Mouse (Mus musculus) limb, embryonic 12.5 days (tissue): ENCODE data around the gene Amt. TPM values are rescaled to one million over a fixed set of nuclear protein-coding genes. Genes with fewer than 3 reads are reported as not detected.

Experiments
- ATAC-seq: fragments of 200-750 bp; cut with Nextera tagmentation; 2 replicates; pipeline ENCODE4 v1.8.0; 2017; ENCODE audit warnings: low read depth, moderate TSS enrichment; ENCODE audit not compliant: insufficient number of reproducible peaks, insufficient read depth, low FRiP score, low TSS enrichment
- H3K27ac ChIP-seq: fragments of 300-500 bp; sonication (generic); 2 replicates; pipeline ENCODE4 v1.5.1; 2016; ENCODE audit warnings: mild to moderate bottlenecking, moderate library complexity
- H3K27me3 ChIP-seq: fragments of 300-500 bp; sonication (generic); 2 replicates; pipeline ENCODE4 v1.6.1; 2016; ENCODE audit warnings: mild to moderate bottlenecking, moderate library complexity
- H3K36me3 ChIP-seq: fragments of 300-500 bp; sonication (generic); 2 replicates; pipeline ENCODE4 v1.6.1; 2016; ENCODE audit warnings: mild to moderate bottlenecking, moderate library complexity
- H3K4me1 ChIP-seq: fragments of 300-500 bp; sonication (generic); replicated peaks from 2 replicates; pipeline ENCODE4 v1.6.1; 2016
- H3K4me2 ChIP-seq: fragments of 300-500 bp; sonication (generic); 2 replicates; pipeline ENCODE4 v1.6.1; 2016; ENCODE audit warnings: mild to moderate bottlenecking, moderate library complexity
- H3K4me3 ChIP-seq: fragments of 300-500 bp; sonication (generic); replicated peaks from 2 replicates; pipeline ENCODE4 v1.5.1; 2016; ENCODE audit warnings: mild to moderate bottlenecking
- H3K9ac ChIP-seq: fragments of 300-500 bp; sonication (generic); replicated peaks from 2 replicates; pipeline ENCODE4 v1.6.1; 2016; ENCODE audit warnings: mild to moderate bottlenecking, moderate library complexity
- H3K9me3 ChIP-seq: fragments of 300-500 bp; sonication (generic); 2 replicates; pipeline ENCODE4 v1.6.1; 2016; ENCODE audit warnings: mild to moderate bottlenecking, moderate library complexity
- WGBS: fragments of 180-500 bp; shearing (Covaris S2); methylation state at CpG from one replicate; pipeline ENCODE4 v1.1.7; 2016; 5-methylcytosine and 5-hydroxymethylcytosine counted together
- polyA plus RNA-seq: library from polyadenylated mRNA; unstranded; fragments of >200 nt; fragmentation: Nextera tagmentation; extraction: Ambion mirVana; gene quantifications from 2 replicates; pipeline ENCODE4 v1.2.1, GENCODE M21; 2016

The Amt gene
- polyA plus RNA-seq, 1 experiment from 2014 or later = 17.0 TPM

GRCm38 (mm10) chr9:108341139-108341475 is 44.5 kb downstream of the Amt start:
- H3K27ac ChIP-seq = peak overlapping the region; percentile 7; the same call in 1 of the 2 replicates
- peaks cover 5% of the 10 kb centered on the region for H3K36me3 ChIP-seq
- H3K9me3 ChIP-seq = no peaks in the 10 kb centered on the region
- ATAC-seq = no peak
- no peak overlapping the region for H3K4me3 ChIP-seq
- no peak overlapping the region for H3K9ac ChIP-seq
- 84% methylated on average over 5 of the region's 5 CpGs for WGBS
- H3K27me3 ChIP-seq = no peaks in the 10 kb centered on the region
- peaks cover 24% of the 10 kb centered on the region for H3K4me1 ChIP-seq
- H3K4me2 ChIP-seq = no peak overlapping the region

GRCm38 (mm10) chr9:108341801-108342200 is 45.1 kb downstream of the Amt start:
- Histone ChIP-seq H3K36me3 (peaks cover 4% of the 10 kb centered on the region; the same call in 1 of the 2 replicates), H3K9me3 (no peaks in the 10 kb centered on the region), H3K27ac (0 out of 2 replicates have a peak overlapping the region, but pooled peaks have one; percentile 29), H3K4me1 (peaks cover 26% of the 10 kb centered on the region), H3K4me2 (no peak overlapping the region), H3K4me3 (no peak overlapping the region), H3K9ac (no peak overlapping the region), H3K27me3 (no peaks in the 10 kb centered on the region)
- no peak for ATAC-seq

- Histone ChIP-seq H3K4me1 (peaks cover 28% of the 10 kb centered on the region), H3K4me2 (no peak overlapping the region), H3K27me3 (no peaks in the 10 kb centered on the region), H3K4me3 (no peak overlapping the region), H3K27ac (0 out of 2 replicates have a peak overlapping the region, but pooled peaks have one; percentile 29), H3K9me3 (no peaks in the 10 kb centered on the region), H3K9ac (no peak overlapping the region), H3K36me3 (peaks cover 4% of the 10 kb centered on the region; the same call in 1 of the 2 replicates)
- 38% methylated on average over 5 of the region's 5 CpGs for WGBS
- ATAC-seq = no peak
Measured at GRCm38 (mm10) chr9:108342301-108342831, 45.7 kb downstream of the Amt start.

GRCm38 (mm10) chr9:108343331-108343730 is 46.7 kb downstream of the Amt start:
- Histone ChIP-seq H3K9me3 (no peaks in the 10 kb centered on the region), H3K4me2 (no peak overlapping the region), H3K9ac (no peak overlapping the region), H3K4me1 (peaks cover 27% of the 10 kb centered on the region), H3K27me3 (no peaks in the 10 kb centered on the region), H3K36me3 (peaks cover 4% of the 10 kb centered on the region; the same call in 1 of the 2 replicates), H3K27ac (no peak overlapping the region), H3K4me3 (no peak overlapping the region)
- ATAC-seq = no peak
- WGBS = 78% methylated on average over 3 of the region's 3 CpGs

DNA sequence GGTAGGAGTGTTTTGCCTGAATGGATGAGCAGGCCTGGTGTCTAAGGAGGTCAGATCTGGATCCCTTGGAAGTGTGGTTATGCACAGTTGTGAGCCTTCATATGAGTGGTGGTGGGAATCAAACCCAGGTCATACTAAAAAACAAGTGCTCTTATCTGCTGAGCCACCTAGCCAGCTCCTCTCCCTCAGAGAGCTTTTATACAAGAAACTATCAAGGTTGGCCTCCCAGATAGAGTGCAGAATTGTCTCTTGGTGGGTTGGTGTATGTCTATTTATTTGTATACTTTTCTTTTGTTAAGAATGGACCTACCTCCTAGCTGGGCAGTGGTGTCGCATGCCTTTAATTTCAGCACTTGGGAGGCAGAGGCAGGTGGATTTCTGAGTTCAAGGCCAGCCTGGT is 47.2 kb downstream of the Amt start:
- H3K4me1 ChIP-seq = peaks cover 27% of the 10 kb centered on the region
- H3K9me3 ChIP-seq = no peaks in the 10 kb centered on the region
- H3K36me3 ChIP-seq = peaks cover 4% of the 10 kb centered on the region; the same call in 1 of the 2 replicates
- no peak overlapping the region for H3K4me2 ChIP-seq
- no peak overlapping the region for H3K4me3 ChIP-seq
- 89% methylated on average over 1 of the region's 1 CpGs for WGBS
- no peak for ATAC-seq
- no peak overlapping the region for H3K9ac ChIP-seq
- H3K27me3 ChIP-seq = no peaks in the 10 kb centered on the region
- H3K27ac ChIP-seq = no peak overlapping the region

DNA sequence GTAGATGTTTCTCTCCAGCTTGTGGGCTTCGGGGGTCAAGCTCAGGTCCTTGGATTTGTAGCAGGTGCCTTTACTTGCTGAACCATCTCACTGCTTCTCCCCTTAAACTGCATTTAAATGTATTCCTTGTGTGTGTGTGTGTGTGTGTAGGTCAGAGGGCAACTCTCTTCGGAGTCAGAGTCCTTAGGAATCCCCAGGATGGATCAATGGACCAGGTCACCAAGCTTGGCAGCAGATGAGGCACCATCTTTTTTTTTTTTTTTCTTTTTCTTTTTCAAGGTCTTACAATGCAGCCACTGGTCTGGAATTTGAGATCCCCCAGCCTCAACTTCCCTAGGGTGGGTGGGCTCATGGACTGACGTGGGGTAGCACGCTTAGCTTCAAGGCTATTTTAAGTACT is 47.8 kb downstream of the Amt start:
- H3K9ac ChIP-seq = no peak overlapping the region
- peaks cover 33% of the 10 kb centered on the region for H3K4me1 ChIP-seq
- peaks cover 4% of the 10 kb centered on the region; the same call in 1 of the 2 replicates for H3K36me3 ChIP-seq
- H3K27ac ChIP-seq = no peak overlapping the region
- H3K4me3 ChIP-seq = no peak overlapping the region
- no peak overlapping the region for H3K4me2 ChIP-seq
- ATAC-seq = no peak
- H3K9me3 ChIP-seq = no peaks in the 10 kb centered on the region
- 80% methylated on average over 4 of the region's 4 CpGs for WGBS
- H3K27me3 ChIP-seq = no peaks in the 10 kb centered on the region

DNA sequence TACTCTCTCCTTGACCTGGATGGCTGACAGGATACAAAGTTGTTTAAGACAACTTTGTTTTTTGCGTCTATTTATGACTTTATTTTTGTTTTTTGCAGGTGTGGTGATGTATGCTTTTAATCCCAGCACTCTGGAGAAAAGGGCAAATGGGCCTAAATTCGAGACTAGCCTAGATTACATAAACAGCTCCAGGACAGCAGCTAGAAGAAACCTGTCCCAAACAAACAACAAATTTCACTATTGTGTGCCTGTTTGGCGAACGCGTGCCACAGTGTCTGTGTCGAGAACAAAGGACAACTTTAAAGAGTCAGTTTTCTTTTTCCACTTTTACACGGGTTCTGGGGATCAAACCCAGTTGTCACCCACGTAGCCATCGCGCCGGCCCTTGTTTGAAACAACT is 50.4 kb downstream of the Amt start:
- ATAC-seq = no peak
- H3K4me3 ChIP-seq = peak overlapping the region; percentile 88
- H3K9ac ChIP-seq = peak overlapping the region; percentile 91
- 7% methylated on average over 11 of the region's 11 CpGs for WGBS
- H3K36me3 ChIP-seq = peaks cover 22% of the 10 kb centered on the region
- peaks cover 20% of the 10 kb centered on the region for H3K4me1 ChIP-seq
- peak overlapping the region; percentile 84 for H3K4me2 ChIP-seq
- peak overlapping the region; percentile 98 for H3K27ac ChIP-seq
- no peaks in the 10 kb centered on the region for H3K9me3 ChIP-seq
- H3K27me3 ChIP-seq = no peaks in the 10 kb centered on the region

GRCm38 (mm10) chr9:108347540-108348289 is 51.1 kb downstream of the Amt start, which contains the start of gene Usp4:
Gene Usp4, plus strand, starts transcription at chr9:108347853.
- peak within 1 kb of the TSS; percentile 88 for H3K4me3 ChIP-seq
- H3K4me1 ChIP-seq = peaks cover 16% of the 10 kb centered on the region
- no peaks in the 10 kb centered on the region for H3K27me3 ChIP-seq
- H3K27ac ChIP-seq = peak within 1 kb of the TSS; percentile 98
- H3K36me3 ChIP-seq = peaks cover 29% of the 10 kb centered on the region
- H3K9ac ChIP-seq = peak within 1 kb of the TSS; percentile 91
- ATAC-seq = peak; percentile 95
- WGBS = under 1% methylated on average over 75 of the region's 75 CpGs
- H3K4me2 ChIP-seq = peak within 1 kb of the TSS; percentile 84
- H3K9me3 ChIP-seq = no peaks in the 10 kb centered on the region

DNA sequence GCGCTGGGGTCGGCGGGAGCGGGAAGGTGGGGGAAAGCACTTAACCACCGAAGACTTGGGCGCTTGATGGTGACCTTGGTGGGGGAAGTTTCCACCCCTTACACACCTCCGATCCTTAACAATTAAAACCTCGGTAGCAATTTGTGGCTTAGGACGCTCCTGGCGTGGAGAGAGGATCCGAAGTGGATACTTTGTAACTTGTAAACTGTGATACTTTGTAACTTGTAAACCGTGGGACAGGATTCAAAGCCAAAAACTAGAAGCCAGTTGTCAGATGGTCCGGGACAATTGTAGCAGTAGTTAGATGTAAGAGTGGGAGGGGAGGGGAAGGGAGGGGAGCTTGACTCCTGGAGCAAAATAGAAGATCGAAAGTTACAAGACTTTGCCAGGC is 51.6 kb downstream of the Amt start:
- Histone ChIP-seq H3K4me3 (peak overlapping the region; percentile 88), H3K9ac (peak overlapping the region; percentile 91), H3K9me3 (no peaks in the 10 kb centered on the region), H3K36me3 (peaks cover 35% of the 10 kb centered on the region), H3K4me1 (peaks cover 16% of the 10 kb centered on the region), H3K27ac (peak overlapping the region; percentile 98), H3K27me3 (no peaks in the 10 kb centered on the region), H3K4me2 (peak overlapping the region; percentile 84)
- no peak for ATAC-seq
- 7% methylated on average over 14 of the region's 14 CpGs for WGBS

GRCm38 (mm10) chr9:108349727-108350126 is 53.1 kb downstream of the Amt start:
- no peaks in the 10 kb centered on the region for H3K27me3 ChIP-seq
- no peak overlapping the region for H3K9ac ChIP-seq
- peaks cover 16% of the 10 kb centered on the region for H3K4me1 ChIP-seq
- peaks cover 49% of the 10 kb centered on the region for H3K36me3 ChIP-seq
- ATAC-seq = no peak
- no peak overlapping the region for H3K4me2 ChIP-seq
- H3K9me3 ChIP-seq = no peaks in the 10 kb centered on the region
- whole genome bisulfite sequencing = 89% methylated on average over 4 of the region's 4 CpGs
- no peak overlapping the region for H3K4me3 ChIP-seq
- no peak overlapping the region for H3K27ac ChIP-seq
